Mouse (Mus musculus): ENCODE results near the gene 2010111I01Rik. TPM values are rescaled to one million over a fixed set of nuclear protein-coding genes. Genes with fewer than 3 reads are reported as not detected.
A peak's percentile ranks its signal among the peaks of the same experiment; 100 is the strongest.

2010111I01Rik gene
- polyA plus RNA-seq, 1 experiment from 2014 or later = 27.7 TPM

GRCm38 (mm10) chr13:63290126-63290525 lies 325.4 kb downstream of the 2010111I01Rik start:
- no peak overlapping the region for H3K4me3 ChIP-seq

DNA sequence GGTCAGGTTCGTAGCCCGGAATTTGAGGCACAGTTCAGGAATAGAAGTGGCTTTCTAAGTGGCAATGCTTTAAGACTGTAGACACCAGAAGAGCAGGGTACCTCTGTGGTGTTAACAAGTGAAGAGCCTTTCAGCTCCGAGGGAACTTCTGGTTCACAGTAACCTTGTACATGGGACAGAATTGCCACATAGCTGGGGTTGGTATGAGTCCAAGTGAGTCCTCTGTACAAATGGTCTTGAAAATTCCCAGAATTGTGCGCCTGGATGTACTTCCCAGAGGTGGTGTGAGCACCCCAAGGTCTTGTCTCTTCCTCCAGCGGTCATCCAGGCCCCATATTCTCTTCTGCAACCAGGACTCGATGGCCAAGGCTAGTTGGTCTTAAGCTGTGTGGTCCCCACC lies 326.3 kb downstream of the 2010111I01Rik start:
- Histone ChIP-seq H3K27ac (replicated peaks) (no peak overlapping the region), H3K27me3 (no peaks in the 10 kb centered on the region), H3K4me2 (no peak overlapping the region), H3K4me3 (no peak overlapping the region), H3K4me1 (replicated peaks) (peaks cover 25% of the 10 kb centered on the region), H3K9ac (no peak overlapping the region), H3K9me3 (no peaks in the 10 kb centered on the region), H3K36me3 (no peaks in the 10 kb centered on the region)
- over 99% methylated on average over 6 of the region's 6 CpGs for WGBS
- ATAC-seq (ENCODE audit: low FRiP score, low read depth) = no peak

More at GRCm38 (mm10) chr13:63290126-63290525, 325.4 kb downstream of the 2010111I01Rik start:
- Histone ChIP-seq H3K27ac (replicated peaks) (no peak overlapping the region), H3K9ac (no peak overlapping the region), H3K9me3 (no peaks in the 10 kb centered on the region), H3K27me3 (no peaks in the 10 kb centered on the region), H3K4me1 (replicated peaks) (peaks cover 21% of the 10 kb centered on the region), H3K36me3 (no peaks in the 10 kb centered on the region), H3K4me2 (no peak overlapping the region)
- WGBS = 94% methylated on average over 4 of the region's 4 CpGs
- ATAC-seq (ENCODE audit: low FRiP score, low read depth) = no peak

- H3K9me3 ChIP-seq = no peaks in the 10 kb centered on the region
- no peak overlapping the region for H3K9ac ChIP-seq
- no peaks in the 10 kb centered on the region for H3K27me3 ChIP-seq
- no peak for ATAC-seq (ENCODE audit: low FRiP score, low read depth)
- H3K27ac ChIP-seq (replicated peaks) = no peak overlapping the region
- H3K4me1 ChIP-seq (replicated peaks) = peaks cover 22% of the 10 kb centered on the region
- no peaks in the 10 kb centered on the region for H3K36me3 ChIP-seq
- 39% methylated on average over 3 of the region's 3 CpGs for WGBS
- H3K4me2 ChIP-seq = no peak overlapping the region
- no peak overlapping the region for H3K4me3 ChIP-seq
These were observed 329.0 kb downstream of the 2010111I01Rik start for GRCm38 (mm10) chr13:63293647-63294046.

DNA sequence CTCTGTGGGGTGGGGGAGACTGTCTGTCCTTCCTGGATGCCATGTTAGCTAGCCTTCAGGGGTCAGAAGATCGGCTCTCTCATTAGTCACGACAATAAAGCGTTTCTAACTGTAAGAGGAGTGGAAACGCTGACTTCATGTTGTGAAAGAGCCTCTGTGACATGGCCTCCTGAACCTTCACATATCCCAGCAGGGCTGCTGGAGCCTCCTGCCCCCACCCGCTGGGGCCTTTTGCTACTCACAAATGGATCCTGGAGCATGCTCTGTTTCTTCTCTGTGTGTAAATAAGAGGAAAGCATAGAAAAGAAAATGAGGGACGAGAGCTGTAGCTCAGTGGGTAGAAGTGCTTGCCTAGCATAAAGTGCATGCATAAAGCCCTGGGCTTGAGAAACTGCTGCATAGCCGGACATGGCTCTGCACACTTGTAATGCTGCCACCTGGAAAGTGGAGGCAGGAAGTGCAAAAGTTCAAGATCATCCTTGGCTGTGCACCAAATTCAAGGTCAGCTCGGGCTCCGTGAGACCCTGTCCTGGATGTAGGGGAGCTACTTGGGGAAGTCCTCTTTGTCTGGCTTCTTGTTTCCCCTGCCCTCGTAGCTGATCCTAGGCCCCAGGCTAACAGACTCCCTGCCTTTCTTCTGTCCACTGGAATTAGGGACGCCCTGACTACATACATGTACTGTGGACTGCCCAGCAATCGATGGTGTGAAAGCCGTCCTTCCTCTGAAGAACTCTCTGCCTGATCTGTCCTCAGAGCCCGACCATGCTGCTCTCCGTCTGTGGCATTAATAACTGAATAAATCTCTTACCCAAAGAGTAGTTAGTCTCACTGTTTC lies 329.9 kb downstream of the 2010111I01Rik start:
- Histone ChIP-seq H3K4me1 (replicated peaks) (peaks cover 15% of the 10 kb centered on the region), H3K9ac (no peak overlapping the region), H3K27ac (replicated peaks) (peak overlapping the region; percentile 18; the same call in 1 of the 2 replicates), H3K27me3 (no peaks in the 10 kb centered on the region), H3K4me3 (no peak overlapping the region), H3K36me3 (no peaks in the 10 kb centered on the region), H3K9me3 (no peaks in the 10 kb centered on the region), H3K4me2 (no peak overlapping the region)
- 18% methylated on average over 15 of the region's 15 CpGs for WGBS
- ATAC-seq (ENCODE audit: low FRiP score, low read depth) = peak; percentile 19; the same call in 1 of the 2 replicates

DNA sequence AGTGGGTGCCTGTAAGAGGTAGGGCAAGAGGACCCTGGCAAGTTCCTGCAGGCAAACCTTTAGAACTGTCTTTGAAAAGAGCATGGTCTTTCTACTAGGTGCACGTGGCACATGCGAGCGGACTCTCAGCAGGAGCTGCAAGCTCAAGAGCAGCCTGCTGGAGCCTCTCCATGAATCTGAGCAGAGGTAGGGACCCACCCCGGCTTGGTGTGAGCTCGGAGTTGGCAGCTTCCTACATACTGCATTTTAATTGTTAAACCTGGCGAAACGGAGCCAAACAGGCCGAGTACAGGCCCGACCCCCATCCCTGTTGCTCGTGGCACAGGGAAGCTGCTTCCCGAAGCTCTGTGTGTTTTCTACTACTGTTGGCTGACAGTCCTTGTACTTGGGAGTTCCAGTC lies 331.6 kb downstream of the 2010111I01Rik start:
- Histone ChIP-seq H3K36me3 (no peaks in the 10 kb centered on the region; the same call in 1 of the 2 replicates), H3K4me3 (no peak overlapping the region), H3K4me1 (replicated peaks) (peaks cover 15% of the 10 kb centered on the region), H3K27me3 (no peaks in the 10 kb centered on the region), H3K9ac (no peak overlapping the region), H3K9me3 (no peaks in the 10 kb centered on the region), H3K27ac (replicated peaks) (no peak overlapping the region), H3K4me2 (no peak overlapping the region)
- 87% methylated on average over 11 of the region's 11 CpGs for WGBS
- ATAC-seq (ENCODE audit: low FRiP score, low read depth) = no peak

- Histone ChIP-seq H3K27ac (replicated peaks) (no peak overlapping the region), H3K9ac (no peak overlapping the region), H3K27me3 (no peaks in the 10 kb centered on the region), H3K4me3 (no peak overlapping the region), H3K36me3 (no peaks in the 10 kb centered on the region; the same call in 1 of the 2 replicates), H3K4me1 (replicated peaks) (peaks cover 15% of the 10 kb centered on the region), H3K9me3 (no peaks in the 10 kb centered on the region), H3K4me2 (no peak overlapping the region)
- ATAC-seq (ENCODE audit: low FRiP score, low read depth) = no peak
- 92% methylated on average over 2 of the region's 2 CpGs for WGBS
These were observed 332.3 kb downstream of the 2010111I01Rik start for GRCm38 (mm10) chr13:63297003-63297402.

GRCm38 (mm10) chr13:63297933-63298332 lies 333.2 kb downstream of the 2010111I01Rik start:
- no peaks in the 10 kb centered on the region for H3K27me3 ChIP-seq
- ATAC-seq (ENCODE audit: low FRiP score, low read depth) = no peak
- H3K9ac ChIP-seq = no peak overlapping the region
- WGBS = 80% methylated on average over 3 of the region's 3 CpGs
- peaks cover 5% of the 10 kb centered on the region; the same call in 1 of the 2 replicates for H3K36me3 ChIP-seq
- H3K27ac ChIP-seq (replicated peaks) = no peak overlapping the region
- H3K4me3 ChIP-seq = no peak overlapping the region
- peaks cover 15% of the 10 kb centered on the region for H3K4me1 ChIP-seq (replicated peaks)
- no peak overlapping the region for H3K4me2 ChIP-seq
- no peaks in the 10 kb centered on the region for H3K9me3 ChIP-seq

- WGBS = 92% methylated on average over 5 of the region's 5 CpGs
- ATAC-seq (ENCODE audit: low FRiP score, low read depth) = no peak
These were observed 334.2 kb downstream of the 2010111I01Rik start for GRCm38 (mm10) chr13:63298931-63299330.

GRCm38 (mm10) chr13:63300929-63301328 lies 336.2 kb downstream of the 2010111I01Rik start:
- 88% methylated on average over 7 of the region's 7 CpGs for WGBS
- H3K9me3 ChIP-seq = no peaks in the 10 kb centered on the region
- H3K9ac ChIP-seq = no peak overlapping the region
- H3K4me3 ChIP-seq = no peak overlapping the region
- H3K27ac ChIP-seq (replicated peaks) = no peak overlapping the region
- peaks cover 12% of the 10 kb centered on the region for H3K4me1 ChIP-seq (replicated peaks)
- H3K4me2 ChIP-seq = no peak overlapping the region
- ATAC-seq (ENCODE audit: low FRiP score, low read depth) = no peak
- H3K27me3 ChIP-seq = no peaks in the 10 kb centered on the region
- peaks cover 9% of the 10 kb centered on the region for H3K36me3 ChIP-seq

More at GRCm38 (mm10) chr13:63298931-63299330, 334.2 kb downstream of the 2010111I01Rik start:
- Histone ChIP-seq H3K27ac (replicated peaks) (no peak overlapping the region), H3K36me3 (peaks cover 9% of the 10 kb centered on the region), H3K27me3 (no peaks in the 10 kb centered on the region), H3K9ac (no peak overlapping the region), H3K4me1 (replicated peaks) (peaks cover 15% of the 10 kb centered on the region), H3K9me3 (no peaks in the 10 kb centered on the region), H3K4me3 (no peak overlapping the region), H3K4me2 (no peak overlapping the region)

GRCm38 (mm10) chr13:63301764-63302209 lies 337.1 kb downstream of the 2010111I01Rik start:
- Histone ChIP-seq H3K27ac (replicated peaks) (no peak overlapping the region), H3K36me3 (peaks cover 9% of the 10 kb centered on the region)
- no peak for ATAC-seq (ENCODE audit: low FRiP score, low read depth)

GRCm38 (mm10) chr13:63302381-63302780 lies 337.7 kb downstream of the 2010111I01Rik start:
- Histone ChIP-seq H3K9ac (no peak overlapping the region), H3K4me2 (no peak overlapping the region), H3K4me1 (replicated peaks) (peaks cover 13% of the 10 kb centered on the region), H3K27ac (replicated peaks) (no peak overlapping the region), H3K4me3 (no peak overlapping the region), H3K9me3 (no peaks in the 10 kb centered on the region), H3K36me3 (peaks cover 9% of the 10 kb centered on the region), H3K27me3 (no peaks in the 10 kb centered on the region)
- ATAC-seq (ENCODE audit: low FRiP score, low read depth) = no peak
- 92% methylated on average over 5 of the region's 5 CpGs for WGBS

More at GRCm38 (mm10) chr13:63301764-63302209, 337.1 kb downstream of the 2010111I01Rik start:
- no peaks in the 10 kb centered on the region for H3K9me3 ChIP-seq
- no peaks in the 10 kb centered on the region for H3K27me3 ChIP-seq
- H3K4me1 ChIP-seq (replicated peaks) = peaks cover 13% of the 10 kb centered on the region
- H3K4me2 ChIP-seq = no peak overlapping the region
- H3K4me3 ChIP-seq = no peak overlapping the region
- WGBS = 50% methylated on average over 3 of the region's 3 CpGs
- H3K9ac ChIP-seq = no peak overlapping the region

DNA sequence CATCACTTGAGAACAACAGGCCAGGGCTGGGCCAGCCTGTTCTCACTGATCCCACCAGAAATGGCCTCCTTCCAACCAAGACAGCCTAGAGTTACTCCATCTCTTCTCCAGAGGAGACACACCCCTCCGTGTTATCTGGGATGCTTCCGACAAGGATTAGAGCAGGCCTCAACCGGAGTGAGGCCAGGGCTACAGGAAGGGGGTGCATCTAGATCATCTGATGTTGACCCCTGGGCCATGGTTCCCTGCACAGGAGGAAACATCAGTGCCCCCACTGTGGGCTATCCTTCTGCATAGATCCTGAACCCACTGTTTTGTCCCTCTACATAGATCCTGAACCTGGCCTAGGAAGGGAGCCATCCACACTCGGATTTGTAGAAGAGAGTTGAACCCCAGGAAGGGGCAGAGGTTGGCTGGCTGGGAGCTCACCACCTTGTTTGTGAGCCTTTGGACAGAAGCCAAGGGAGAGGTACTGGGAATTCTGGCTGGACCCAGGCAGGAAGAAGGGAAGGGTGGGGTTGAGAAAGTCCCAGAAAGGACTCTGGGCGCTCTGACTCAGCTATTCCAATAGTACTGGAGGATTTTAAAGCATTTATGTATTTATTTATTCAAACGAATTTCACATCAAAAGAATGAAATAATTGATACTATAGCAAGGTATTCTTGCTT lies 339.6 kb downstream of the 2010111I01Rik start:
- H3K36me3 ChIP-seq = peaks cover 9% of the 10 kb centered on the region
- 73% methylated on average over 6 of the region's 6 CpGs for WGBS
- H3K4me1 ChIP-seq (replicated peaks) = peaks cover 13% of the 10 kb centered on the region
- H3K27ac ChIP-seq (replicated peaks) = no peak overlapping the region
- no peak for ATAC-seq (ENCODE audit: low FRiP score, low read depth)
- no peak overlapping the region for H3K4me2 ChIP-seq
- no peak overlapping the region for H3K4me3 ChIP-seq
- H3K9ac ChIP-seq = no peak overlapping the region
- H3K9me3 ChIP-seq = no peaks in the 10 kb centered on the region
- no peaks in the 10 kb centered on the region for H3K27me3 ChIP-seq

Data from hindbrain, embryonic 15.5 days (tissue).